Mouse (Mus musculus): Measurements from ENCODE around the gene Prkg1. TPM values are rescaled to one million over a fixed set of nuclear protein-coding genes. Genes with fewer than 3 reads are reported as not detected.

Prkg1 gene
- total RNA-seq, 4 experiments from 2014 or later: 17.2 to 37.1 (median 29.4) TPM

Other genes with a start within 250 kb of the Prkg1 start
- not detected for gene A1cf, start 103.7 kb upstream of the Prkg1 start, total RNA-seq (2022)

All from gastrocnemius, adult 8-10 months (tissue).